Mouse (Mus musculus): ENCODE data around the gene Psmg1. TPM values are rescaled to one million over a fixed set of nuclear protein-coding genes. Genes with fewer than 3 reads are reported as not detected.

The Psmg1 gene
- 112 and 115 TPM in 2 replicates for total RNA-seq (2012; rRNA removed)
- 100 to 1,000 TPM in 1 of 2 experiments, not detected in 1; 169 TPM for polyA plus RNA-seq (2012; ENCODE audit: insufficient read depth in 1 of 2, insufficient read length in 2 of 2, low read depth in 1 of 2, low replicate concordance in 2 of 2, missing spikeins in 1 of 2)

DNA sequence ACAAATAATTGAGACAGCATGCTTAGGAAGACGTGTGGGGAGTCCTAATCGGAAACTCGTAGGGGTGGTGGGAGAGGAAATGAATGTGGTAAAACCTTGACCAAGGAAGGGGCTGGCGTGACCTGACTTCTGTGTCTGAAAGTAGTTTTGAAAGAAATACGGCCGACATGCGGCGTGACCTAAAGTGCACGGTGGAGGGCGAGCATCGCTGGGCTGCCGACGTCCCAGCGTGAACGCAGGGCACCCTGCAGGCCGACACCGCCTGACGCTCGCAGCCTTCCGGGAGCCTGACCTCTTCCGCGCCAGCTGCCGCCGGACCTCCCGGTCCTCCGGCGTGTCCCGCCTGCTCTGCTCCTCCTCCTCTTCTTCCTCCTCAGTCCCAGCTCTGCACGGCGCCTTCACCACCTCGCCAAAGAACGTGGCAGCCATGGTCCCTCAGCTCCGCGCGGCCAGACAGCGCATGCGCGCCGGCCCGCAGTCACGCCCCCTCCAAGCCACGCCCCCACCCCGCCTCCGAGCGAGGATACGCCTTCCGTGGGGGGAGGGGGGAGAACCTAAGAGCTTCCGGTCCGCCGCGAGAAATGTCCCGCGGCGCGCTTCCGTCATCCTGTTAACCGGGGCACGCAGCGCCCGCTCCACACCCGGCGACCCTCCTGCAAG, at the start of gene Psmg1:
Gene Psmg1, minus strand, starts transcription at position 499 of the 660 bp plus-strand sequence.
- Histone ChIP-seq H3K4me1 (ENCODE audit: control insufficient read depth in 1 of 2, insufficient read depth in 2 of 2, low read length in 2 of 2) (peaks cover 0 to 2% of the 10 kb centered on the region in 2 experiments; a peak in 1 of 4 replicates), H3K27me3 (ENCODE audit: control insufficient read depth in 1 of 2, insufficient read depth in 2 of 2, low read length in 2 of 2) (no peaks in the 10 kb centered on the region), H3K9ac (ENCODE audit: control insufficient read depth, low read depth, low read length, poor library complexity, severe bottlenecking) (peak within 1 kb of the TSS; percentile 88), H3K27ac (ENCODE audit: control insufficient read depth, low read depth, low read length) (peak within 1 kb of the TSS; percentile 60), H3K9me3 (replicated peaks; ENCODE audit: insufficient read depth, low read length) (no peaks in the 10 kb centered on the region), H3K4me3 (ENCODE audit: control insufficient read depth in 1 of 2, insufficient read depth in 1 of 2, low read depth in 2 of 2, low read length in 2 of 2) (peak within 1 kb of the TSS; percentile 88 to 95), H3K79me2 (ENCODE audit: control insufficient read depth, insufficient read depth, low read length, poor library complexity) (peaks cover 12% of the 10 kb centered on the region), H3K36me3 (ENCODE audit: control insufficient read depth in 1 of 2, insufficient read depth in 2 of 2, low read length in 2 of 2) (peaks cover 0 to 8% of the 10 kb centered on the region in 2 experiments; a peak in 2 of 4 replicates)
- DNase-seq (ENCODE audit: low read depth, low spot score) = peak; percentile 96
- TF ChIP-seq CHD2 (IDR thresholded peaks at IDR 0.05; ENCODE audit: low read length) = peak; percentile 66
- no peak for TF ChIP-seq RCOR1 (IDR thresholded peaks at IDR 0.05; ENCODE audit: low read depth, low read length)
- TF ChIP-seq MAX (IDR thresholded peaks at IDR 0.05; ENCODE audit: low read length) = peak; percentile 29; the same call in 1 of the 2 replicates
- TF ChIP-seq MEF2A (IDR thresholded peaks at IDR 0.05; ENCODE audit: extremely low read depth, insufficient replicate concordance, low read depth, low read length, poor library complexity, severe bottlenecking) = 0 out of 2 replicates have a peak, but pooled peaks have one; percentile 11
- TF ChIP-seq MYB (IDR thresholded peaks at IDR 0.05; ENCODE audit: low read depth, low read length) = no peak
- no peak for TF ChIP-seq RAD21 (IDR thresholded peaks at IDR 0.05; ENCODE audit: low read depth, low read length)
- TF ChIP-seq ZMIZ1 (IDR thresholded peaks at IDR 0.05; ENCODE audit: low read depth, low read length) = peak; percentile 92
- peak; percentile 93; the same call in 1 of the 2 replicates for TF ChIP-seq MAZ (IDR thresholded peaks at IDR 0.05; ENCODE audit: low read depth, low read length)
- no peak for TF ChIP-seq MAFK (IDR thresholded peaks at IDR 0.05; ENCODE audit: borderline replicate concordance, low read depth, low read length)
- no peak for TF ChIP-seq CHD1 (IDR thresholded peaks at IDR 0.05; ENCODE audit: low read depth, low read length)
- peak; percentile 76 for TF ChIP-seq MXI1 (IDR thresholded peaks at IDR 0.05; ENCODE audit: low read depth, low read length)
- peak; percentile 90 for TF ChIP-seq ELF1 (IDR thresholded peaks at IDR 0.05; ENCODE audit: low read depth, low read length)
- no peak for TF ChIP-seq ZNF384 (IDR thresholded peaks at IDR 0.05; ENCODE audit: low read depth, low read length)
- peak; percentile 49; the same call in 1 of the 2 replicates for TF ChIP-seq KAT2A (conservative IDR thresholded peaks at IDR 0.05; ENCODE audit: low read depth, low read length)
- TF ChIP-seq ZKSCAN1 (IDR thresholded peaks at IDR 0.05; ENCODE audit: low read depth, low read length) = no peak
- peak; percentile 93 for TF ChIP-seq HCFC1 (IDR thresholded peaks at IDR 0.05; ENCODE audit: low read depth, low read length)
- TF ChIP-seq USF1 (IDR thresholded peaks at IDR 0.05; ENCODE audit: low read depth, low read length) = peak; percentile 57
- TF ChIP-seq EP300 (IDR thresholded peaks at IDR 0.05; ENCODE audit: low read depth in 1 of 2, low read length in 2 of 2) = peak in 1 of 2 experiments; percentile 22; a peak in 1 of 4 replicates
- TF ChIP-seq NRF1 (IDR thresholded peaks at IDR 0.05; ENCODE audit: insufficient read depth, low read depth, low read length, poor library complexity, severe bottlenecking) = peak; percentile 87
- no peak for TF ChIP-seq E2F4 (IDR thresholded peaks at IDR 0.05; ENCODE audit: borderline replicate concordance, low read depth, low read length)
- TF ChIP-seq TAL1 (IDR thresholded peaks at IDR 0.05; ENCODE audit: low read length) = no peak
- TF ChIP-seq POLR2AphosphoS5 (IDR thresholded peaks at IDR 0.05; ENCODE audit: borderline replicate concordance, low read depth, low read length) = no peak
- TF ChIP-seq ZC3H11A (IDR thresholded peaks at IDR 0.05; ENCODE audit: low read depth, low read length) = no peak
- TF ChIP-seq USF2 (IDR thresholded peaks at IDR 0.05; ENCODE audit: borderline replicate concordance in 1 of 2, insufficient read depth in 1 of 2, low read depth in 1 of 2, low read length in 2 of 2) = no peak
- TF ChIP-seq ETS1 (IDR thresholded peaks at IDR 0.05; ENCODE audit: low read depth, low read length) = peak; percentile 49; the same call in 1 of the 2 replicates
- peak; percentile 93 for TF ChIP-seq SIN3A (IDR thresholded peaks at IDR 0.05; ENCODE audit: low read length)
- TF ChIP-seq POLR2AphosphoS2 (IDR thresholded peaks at IDR 0.05; ENCODE audit: low read length) = peak; percentile 98
- peak; percentile 94 to 98 for TF ChIP-seq POLR2A (IDR thresholded peaks at IDR 0.05; ENCODE audit: control insufficient read depth in 1 of 2, insufficient read depth in 1 of 2, low read depth in 1 of 2, low read length in 2 of 2, poor library complexity in 1 of 2)
- 0 out of 6 replicates have a peak, but pooled peaks of 1 of the 3 experiments have one; percentile 8 for TF ChIP-seq CTCF (IDR thresholded peaks at IDR 0.05 in 2 of 3, conservative IDR thresholded peaks at IDR 0.05 in 1 of 3; ENCODE audit: control insufficient read depth in 1 of 3, insufficient read depth in 1 of 3, low read depth in 2 of 3, low read length in 3 of 3, poor library complexity in 1 of 3, severe bottlenecking in 1 of 3)
- peak; percentile 96 for TF ChIP-seq NELFE (IDR thresholded peaks at IDR 0.05; ENCODE audit: low read depth, low read length)
- TF ChIP-seq SMC3 (IDR thresholded peaks at IDR 0.05; ENCODE audit: low read depth, low read length) = no peak
- no peak for TF ChIP-seq JUND (IDR thresholded peaks at IDR 0.05; ENCODE audit: low read depth, low read length)
- no peak for TF ChIP-seq BHLHE40 (IDR thresholded peaks at IDR 0.05; ENCODE audit: borderline replicate concordance, low read depth, low read length)
- TF ChIP-seq MYC (IDR thresholded peaks at IDR 0.05; ENCODE audit: low read depth, low read length) = 0 out of 2 replicates have a peak, but pooled peaks have one; percentile 42
- TF ChIP-seq TBP (IDR thresholded peaks at IDR 0.05; ENCODE audit: low read depth, low read length) = peak; percentile 71; the same call in 1 of the 2 replicates
